Mouse (Mus musculus) v-Abl transformed pro-B cells (cell line): Measurements from ENCODE around the gene Zfp398.
"Not testable (repeated sequence)": the region's sequence is repeated elsewhere in the genome, so short reads cannot be mapped to it uniquely, and the experiment has no call there.

Source experiments
- in situ Hi-C, 2 experiments: fragments of 400-800 bp; cut with MboI; formaldehyde crosslinking; loops; one replicate each; pipeline ENCODE4 v1.15.1; 2025; ENCODE audit not compliant: unreplicated experiment in 2 of 2

The Zfp398 gene

GRCm38 (mm10) chr6:47821236-47821635 lies 14.2 kb upstream of the Zfp398 start:
- in situ Hi-C loops: no loop called here

GRCm38 (mm10) chr6:47821776-47822175 lies 13.7 kb upstream of the Zfp398 start:
- in situ Hi-C loops: no loop called here

- in situ Hi-C loops: no loop called here
Measured at GRCm38 (mm10) chr6:47824241-47824640, 11.2 kb upstream of the Zfp398 start.

- in situ Hi-C loops: loop anchor here (5.0 kb wide), 1 partner anchor 35 kb away; no protein-coding TSS in a partner anchor
Measured at GRCm38 (mm10) chr6:47827462-47827861, 8.0 kb upstream of the Zfp398 start.

GRCm38 (mm10) chr6:47828950-47829349 lies 6.5 kb upstream of the Zfp398 start:
- in situ Hi-C loops: loop anchor here (5.0 kb wide), 1 partner anchor 37 kb away; no protein-coding TSS in a partner anchor

- in situ Hi-C loops: no loop called here
Measured at GRCm38 (mm10) chr6:47830104-47831078, 5.1 kb upstream of the Zfp398 start, which contains the start of gene Zfp786. TSS of gene Zfp786 (minus strand) at chr6:47830867.

GRCm38 (mm10) chr6:47832220-47832619 lies 3.2 kb upstream of the Zfp398 start:
- in situ Hi-C loops: no loop called here

GRCm38 (mm10) chr6:47835984-47836521 lies 592 bp downstream of the Zfp398 start:
- in situ Hi-C loops: loop anchor here in 1 of 2 experiments (5.0 kb wide), 1 partner anchor 131 kb away; no protein-coding TSS in a partner anchor

- in situ Hi-C loops: loop anchor here in 1 of 2 experiments (5.0 kb wide), 1 partner anchor 130 kb away; no protein-coding TSS in a partner anchor
Measured at GRCm38 (mm10) chr6:47837630-47838029, 2.2 kb downstream of the Zfp398 start.

- in situ Hi-C loops: no loop called here
Measured at GRCm38 (mm10) chr6:47841077-47841476, 5.6 kb downstream of the Zfp398 start.

GRCm38 (mm10) chr6:47841831-47842230 lies 6.4 kb downstream of the Zfp398 start:
- in situ Hi-C loops: no loop called here

GRCm38 (mm10) chr6:47842337-47842736 lies 6.9 kb downstream of the Zfp398 start:
- in situ Hi-C loops: no loop called here

GRCm38 (mm10) chr6:47845779-47846178 lies 10.3 kb downstream of the Zfp398 start:
- in situ Hi-C loops: no loop called here

GRCm38 (mm10) chr6:47857241-47857640 lies 21.8 kb downstream of the Zfp398 start:
- in situ Hi-C loops: no loop called here

GRCm38 (mm10) chr6:47857729-47858128 lies 22.3 kb downstream of the Zfp398 start:
- in situ Hi-C loops: not testable (repeated sequence)

GRCm38 (mm10) chr6:47872266-47872665 lies 36.8 kb downstream of the Zfp398 start:
- in situ Hi-C loops: no loop called here

GRCm38 (mm10) chr6:47877058-47877457 lies 41.6 kb downstream of the Zfp398 start, which contains the start of gene Zfp282:
TSS of gene Zfp282 (plus strand) at chr6:47877204.
- in situ Hi-C loops: no loop called here

- in situ Hi-C loops: no loop called here
Measured at GRCm38 (mm10) chr6:47877461-47878132, 42.1 kb downstream of the Zfp398 start.

GRCm38 (mm10) chr6:47878133-47878514 lies 42.7 kb downstream of the Zfp398 start:
- in situ Hi-C loops: no loop called here

GRCm38 (mm10) chr6:47878593-47878992 lies 43.1 kb downstream of the Zfp398 start:
- in situ Hi-C loops: no loop called here
